Mouse (Mus musculus): ENCODE data around the gene Coasy.

The Coasy gene

GRCm38 (mm10) chr11:101082208-101083082 lies at the start of gene Coasy:
Gene Coasy (plus strand): TSS chr11:101082565.
- peak; percentile 95 for DNase-seq (ENCODE audit: extremely low spot score)

- DNase-seq (ENCODE audit: extremely low spot score): no peak
Measured at GRCm38 (mm10) chr11:101033856-101034500, 48.4 kb upstream of the Coasy start.

- DNase-seq (ENCODE audit: extremely low spot score): no peak
Measured at GRCm38 (mm10) chr11:101034614-101035327, 47.6 kb upstream of the Coasy start.

- no peak for DNase-seq (ENCODE audit: extremely low spot score)
Measured at GRCm38 (mm10) chr11:101035328-101035695, 47.1 kb upstream of the Coasy start.

GRCm38 (mm10) chr11:101037795-101038194 lies 44.6 kb upstream of the Coasy start:
- DNase-seq (ENCODE audit: extremely low spot score): no peak

GRCm38 (mm10) chr11:101045826-101046225 lies 36.5 kb upstream of the Coasy start:
- no peak for DNase-seq (ENCODE audit: extremely low spot score)

- no peak for DNase-seq (ENCODE audit: extremely low spot score)
Measured at GRCm38 (mm10) chr11:101046440-101046839, 35.9 kb upstream of the Coasy start.

- no peak for DNase-seq (ENCODE audit: extremely low spot score)
Measured at GRCm38 (mm10) chr11:101047502-101047901, 34.9 kb upstream of the Coasy start.

- no peak for DNase-seq (ENCODE audit: extremely low spot score)
Measured at GRCm38 (mm10) chr11:101050359-101050758, 32.0 kb upstream of the Coasy start.

- DNase-seq (ENCODE audit: extremely low spot score): no peak
Measured at GRCm38 (mm10) chr11:101051051-101051493, 31.3 kb upstream of the Coasy start.

- no peak for DNase-seq (ENCODE audit: extremely low spot score)
Measured at GRCm38 (mm10) chr11:101051617-101052016, 30.7 kb upstream of the Coasy start.

- DNase-seq (ENCODE audit: extremely low spot score): no peak
Measured at GRCm38 (mm10) chr11:101052751-101053473, 29.5 kb upstream of the Coasy start.

GRCm38 (mm10) chr11:101053974-101054373 lies 28.4 kb upstream of the Coasy start:
- DNase-seq (ENCODE audit: extremely low spot score): no peak

- no peak for DNase-seq (ENCODE audit: extremely low spot score)
Measured at GRCm38 (mm10) chr11:101055418-101055817, 26.9 kb upstream of the Coasy start.

- DNase-seq (ENCODE audit: extremely low spot score): no peak
Measured at GRCm38 (mm10) chr11:101056885-101057284, 25.5 kb upstream of the Coasy start.

- DNase-seq (ENCODE audit: extremely low spot score): peak; percentile 79
Measured at GRCm38 (mm10) chr11:101057860-101058259, 24.5 kb upstream of the Coasy start.

- no peak for DNase-seq (ENCODE audit: extremely low spot score)
Measured at GRCm38 (mm10) chr11:101058726-101059125, 23.6 kb upstream of the Coasy start.

GRCm38 (mm10) chr11:101059473-101059872 lies 22.9 kb upstream of the Coasy start:
- DNase-seq (ENCODE audit: extremely low spot score): no peak

GRCm38 (mm10) chr11:101060126-101060525 lies 22.2 kb upstream of the Coasy start:
- no peak for DNase-seq (ENCODE audit: extremely low spot score)

- DNase-seq (ENCODE audit: extremely low spot score): no peak
Measured at GRCm38 (mm10) chr11:101061049-101061448, 21.3 kb upstream of the Coasy start.

- DNase-seq (ENCODE audit: extremely low spot score): no peak
Measured at GRCm38 (mm10) chr11:101062165-101062884, 20.0 kb upstream of the Coasy start.
